24 mouse cellular contexts compared by ENCODE assay signal in the genomic region with DNA sequence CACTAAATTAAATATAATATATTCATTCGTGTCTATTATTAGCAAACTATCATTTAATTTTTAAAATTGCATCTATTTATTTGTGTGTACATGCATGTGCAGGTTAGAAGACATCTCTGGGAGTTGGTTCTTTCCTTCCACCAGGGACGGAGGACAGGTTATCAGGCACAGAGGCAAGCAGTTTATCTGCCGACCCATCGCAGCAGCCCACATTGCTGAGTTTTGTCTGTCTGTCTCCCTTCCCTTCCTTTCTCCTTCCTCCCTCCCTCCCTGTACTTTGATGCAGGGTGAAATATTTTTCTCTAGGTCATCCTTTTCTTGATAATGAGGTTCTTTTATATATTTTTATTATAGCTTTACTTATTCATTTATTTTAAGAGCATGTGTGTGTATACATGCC.
"Had no signal": no experiment of that assay in that cellular context is flagged by ENCODE, and none has a peak within 500 bp of the region (broad histone marks: within the 10 kb centered on the region; RNA-seq: fewer than 3 reads in every experiment).

No protein-coding gene starts in this region.

- H3K9ac ChIP-seq: heart, embryonic 12.5 days; hindbrain, embryonic 12.5 days; hindbrain, embryonic 14.5 days; intestine, embryonic 15.5 days; limb, embryonic 12.5 days; liver, embryonic 14.5 days had no signal

- DNase-seq: gastrocnemius, adult 2 months; gastrocnemius, postnatal 10 days; gastrocnemius, postnatal 25 days; heart, postnatal 10 days; heart, postnatal 4 days; kidney, adult 18-20 months; kidney, adult 8-10 months; kidney, postnatal 10 days; kidney, postnatal 25 days; kidney, postnatal 4 days had no signal

- H3K27ac ChIP-seq: gastrocnemius, adult 2 months; heart, embryonic 10.5 days; hindbrain, embryonic 10.5 days; hindbrain, embryonic 12.5 days; hindbrain, embryonic 14.5 days; intestine, embryonic 15.5 days; layer of hippocampus, adult 2 months; left cerebral cortex, adult 2 months; limb, embryonic 10.5 days; limb, embryonic 12.5 days; liver, embryonic 14.5 days had no signal

- H3K4me3 ChIP-seq: gastrocnemius, adult 2 months; heart, embryonic 10.5 days; heart, embryonic 12.5 days; hindbrain, embryonic 10.5 days; hindbrain, embryonic 12.5 days; intestine, embryonic 15.5 days; layer of hippocampus, adult 2 months; left cerebral cortex, adult 2 months; limb, embryonic 10.5 days; limb, embryonic 12.5 days had no signal

- ATAC-seq: hindbrain, embryonic 16.5 days; inflammation-experienced regulatory T-cells, adult 6 months; intestine, embryonic 15.5 days; intestine, postnatal 0 days had no signal

- H3K36me3 ChIP-seq: heart, embryonic 10.5 days; heart, embryonic 12.5 days; hindbrain, embryonic 10.5 days; hindbrain, embryonic 12.5 days; intestine, embryonic 15.5 days; limb, embryonic 10.5 days; limb, embryonic 12.5 days had no signal

- H3K4me2 ChIP-seq: heart, embryonic 12.5 days; hindbrain, embryonic 12.5 days; hindbrain, embryonic 14.5 days; intestine, embryonic 15.5 days; limb, embryonic 12.5 days had no signal

- H3K27me3 ChIP-seq: heart, embryonic 12.5 days; hindbrain, embryonic 12.5 days; intestine, embryonic 15.5 days; limb, embryonic 12.5 days had no signal

- H3K9me3 ChIP-seq: heart, embryonic 10.5 days; heart, embryonic 12.5 days; hindbrain, embryonic 10.5 days; hindbrain, embryonic 12.5 days; intestine, embryonic 15.5 days; limb, embryonic 10.5 days; limb, embryonic 12.5 days had no signal
